Mouse (Mus musculus) neutrophil, adult 5-6 weeks (primary cell): Measurements from ENCODE around the gene Dmtf1. TPM values are rescaled to one million over a fixed set of nuclear protein-coding genes. Genes with fewer than 3 reads are reported as not detected.

ENCODE experiments used
- ATAC-seq: fragments of 151-379, 151-347 bp; 2 replicates; pipeline ENCODE4 v1.8.0; 2017; ENCODE audit warnings: mild to moderate bottlenecking, moderate TSS enrichment; ENCODE audit not compliant: insufficient number of reproducible peaks, poor library complexity, low FRiP score, severe bottlenecking; ENCODE audit errors: extremely low read depth
- total RNA-seq: library from RNA; stranded (forward); fragments of 200-1000 nt; gene quantifications from 2 replicates; pipeline ENCODE4 v1.2.3, GENCODE M21; 2017

Gene Dmtf1
- total RNA-seq, 1 experiment from 2014 or later: 147 TPM

DNA sequence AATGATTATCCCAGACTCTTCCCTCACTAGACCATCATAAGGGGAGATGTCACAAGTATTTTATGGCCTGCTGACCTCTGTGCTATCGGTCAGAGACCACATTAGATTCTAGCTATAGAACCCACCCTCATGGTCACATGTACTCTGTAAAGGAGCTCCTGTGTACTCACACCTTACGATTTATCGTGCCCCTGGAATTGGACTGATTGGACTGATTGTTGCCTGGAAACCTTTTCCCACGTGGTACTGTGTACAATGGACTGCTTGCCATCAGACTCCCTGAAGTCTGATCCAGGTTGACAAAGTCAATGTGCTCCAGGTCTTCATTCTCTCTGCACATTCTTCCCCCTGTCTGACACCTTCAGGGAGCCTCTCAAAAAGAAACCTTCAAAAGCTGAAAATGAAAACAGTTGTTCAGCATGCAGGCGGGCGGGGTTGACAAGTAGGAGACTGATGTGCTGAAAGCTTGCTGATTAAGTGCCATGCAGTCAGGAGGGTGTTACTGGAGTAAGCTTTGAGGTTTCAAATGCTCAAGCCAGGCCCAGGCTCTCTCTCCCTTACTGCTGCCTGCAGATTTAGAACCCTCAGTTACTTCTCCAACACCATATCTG, 91.9 kb downstream of the Dmtf1 start:
- ATAC-seq: no peak

DNA sequence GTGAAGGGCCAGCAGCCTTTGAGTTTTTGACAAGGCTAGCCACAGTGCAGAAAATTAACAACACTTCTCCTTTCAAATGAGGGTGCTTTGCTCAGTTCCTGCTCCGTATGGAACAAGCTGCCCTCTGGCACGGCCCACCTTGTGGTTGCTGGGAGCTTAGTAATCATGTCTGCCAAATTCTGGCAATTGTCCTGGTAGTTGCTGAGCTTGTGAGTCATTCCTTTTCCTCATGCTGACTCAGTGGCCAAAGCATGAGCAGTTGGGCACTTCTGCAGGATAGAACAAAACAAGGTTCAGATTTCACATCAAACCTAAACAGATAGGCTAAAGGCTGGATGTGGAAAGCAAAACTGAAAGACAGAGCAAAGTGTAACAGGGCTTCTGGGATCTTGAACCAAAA, 92.7 kb downstream of the Dmtf1 start:
- ATAC-seq: no peak

Other genes starting within 250 kb of the Dmtf1 start
- 43.8 and 44.7 TPM in 2 replicates for gene Crot, start 164.5 kb downstream of the Dmtf1 start, total RNA-seq
- 136 and 165 TPM in 2 replicates for gene Tmem243, start 61.1 kb downstream of the Dmtf1 start, total RNA-seq
- 0.23 TPM in 1 of 2 replicates, not detected in the other for gene 9330182L06Rik, start 104.3 kb upstream of the Dmtf1 start, total RNA-seq